Mouse (Mus musculus): ENCODE data around the gene Bcor.

Gene Bcor

DNA sequence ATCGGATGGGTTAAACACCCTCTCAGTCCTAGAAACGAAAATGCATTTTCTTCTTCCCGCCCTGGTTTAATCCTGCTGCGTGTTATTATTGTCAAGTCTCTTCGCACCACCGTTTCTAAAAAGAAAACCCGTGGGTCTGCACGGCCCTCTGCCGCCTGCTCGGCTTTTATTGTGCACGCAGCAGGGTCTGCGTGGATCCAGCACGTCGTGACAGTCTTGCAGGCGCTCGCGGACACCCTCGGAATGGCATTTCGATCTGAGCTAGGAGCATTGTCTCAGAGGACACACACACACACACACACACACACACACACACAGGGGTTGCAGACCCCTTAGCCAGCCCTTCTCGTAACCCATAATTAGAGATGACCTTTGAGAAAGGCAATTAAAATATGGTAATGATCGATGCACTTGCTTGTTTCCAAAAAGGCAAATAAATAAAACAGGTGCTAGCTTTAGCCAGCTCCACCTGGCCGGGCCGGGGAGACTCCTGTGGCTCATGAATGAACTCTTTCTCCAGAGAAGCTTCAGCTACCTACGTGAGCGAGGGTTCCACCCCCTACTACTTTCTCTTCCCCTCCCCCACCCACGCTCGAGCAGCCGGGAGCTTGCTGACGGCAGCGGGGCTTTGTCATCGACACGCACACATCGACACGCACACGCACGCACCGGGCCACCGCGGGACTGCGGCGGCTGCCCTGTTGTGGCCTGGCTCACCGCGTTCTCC lies 8.7 kb downstream of the Bcor start:
- no peak for DNase-seq (ENCODE audit: extremely low read depth, low read depth)

DNA sequence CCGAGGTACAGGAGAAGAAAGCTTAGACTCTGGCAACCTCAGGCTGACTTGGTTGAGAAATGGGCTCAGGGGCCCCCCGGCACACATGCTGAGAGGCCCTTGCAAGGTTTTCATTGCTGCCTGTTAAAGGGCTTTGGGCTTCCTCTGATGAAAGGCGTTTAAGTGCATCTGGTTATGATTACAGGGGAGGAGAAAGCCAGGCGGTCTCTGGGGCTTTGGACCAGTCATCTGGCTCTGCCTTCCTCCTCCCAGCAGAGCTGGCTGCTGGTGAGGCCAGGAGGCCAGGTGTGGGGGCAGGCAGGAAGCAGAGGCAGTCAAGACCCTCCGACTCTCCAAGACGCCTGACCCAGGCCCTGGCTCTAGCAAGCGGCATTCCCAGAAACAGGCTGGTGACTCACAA lies 9.7 kb downstream of the Bcor start:
- DNase-seq (ENCODE audit: extremely low read depth, low read depth), result no peak

DNA sequence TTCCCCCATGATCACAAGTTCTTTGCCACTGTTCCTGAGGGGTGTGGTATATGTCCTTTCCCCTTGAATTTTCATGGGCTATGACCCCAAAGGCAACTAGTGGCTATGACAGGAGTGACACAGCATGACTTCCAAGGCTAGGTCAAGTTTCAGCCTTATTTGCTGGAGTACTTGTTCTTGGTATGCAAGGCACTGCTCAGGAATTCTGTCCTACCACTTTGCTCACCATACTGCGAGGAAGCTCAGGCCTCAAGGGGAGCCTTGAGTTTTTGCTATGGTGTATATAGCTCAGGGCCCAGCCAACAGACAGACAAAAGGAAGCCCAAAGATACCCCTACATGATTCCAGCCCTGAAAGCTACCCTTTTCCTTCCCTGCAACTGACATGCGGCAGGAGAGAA lies 13.9 kb downstream of the Bcor start:
- DNase-seq (ENCODE audit: extremely low read depth, low read depth), result no peak

DNA sequence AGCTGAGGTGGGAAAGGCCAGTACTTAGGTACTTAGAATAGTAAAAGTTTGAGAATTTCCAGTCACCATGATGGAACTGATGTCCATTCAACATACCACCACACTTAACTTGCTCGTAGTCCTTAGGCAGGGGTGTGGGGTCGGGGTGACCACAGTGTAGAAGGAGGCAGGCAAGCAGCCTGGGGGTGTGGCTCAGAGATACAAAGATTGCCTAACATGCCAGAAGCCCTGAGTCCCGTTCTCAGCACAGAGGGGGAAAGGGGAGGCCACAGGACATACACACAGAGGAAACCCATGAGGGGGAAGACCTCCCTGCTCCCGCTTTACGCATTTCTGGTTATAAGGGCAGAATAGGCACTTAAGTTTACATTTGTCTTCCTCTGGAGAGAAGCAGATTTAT lies 17.3 kb downstream of the Bcor start:
- no peak for DNase-seq (ENCODE audit: extremely low read depth, low read depth)

DNA sequence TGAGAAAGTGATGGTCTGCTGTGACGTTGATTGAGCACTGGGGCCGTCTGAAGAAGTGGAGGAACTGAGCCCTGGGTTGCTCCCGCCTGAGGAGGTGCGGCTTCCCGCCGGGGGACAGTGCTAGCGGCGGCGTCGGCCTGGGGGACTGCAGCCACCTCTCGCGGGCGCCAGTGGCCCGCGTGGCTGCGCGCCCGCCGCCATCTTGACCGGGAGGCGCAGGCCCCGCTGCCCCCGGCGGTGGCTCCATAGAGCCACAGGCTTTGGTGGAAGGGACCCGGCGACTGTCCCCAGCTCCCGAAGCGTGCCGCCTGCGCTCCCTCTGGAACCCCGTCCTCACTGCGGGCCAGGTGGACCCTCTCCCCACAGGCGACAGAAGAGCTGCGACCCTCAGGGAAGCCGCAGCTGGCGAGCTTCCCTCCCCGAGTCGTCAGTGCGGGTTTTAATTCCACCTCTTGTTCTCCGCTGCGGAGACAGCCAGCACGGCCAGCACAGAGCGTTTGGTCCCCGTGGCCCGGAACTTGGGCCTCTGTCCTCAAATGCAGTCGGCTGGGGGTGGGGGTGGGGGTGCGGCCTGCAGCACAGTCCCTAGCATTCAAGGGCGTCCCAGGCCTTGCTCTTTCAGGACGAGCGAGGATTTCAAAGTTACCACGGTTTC lies 19.9 kb downstream of the Bcor start:
- DNase-seq (ENCODE audit: extremely low read depth, low read depth), result no peak

DNA sequence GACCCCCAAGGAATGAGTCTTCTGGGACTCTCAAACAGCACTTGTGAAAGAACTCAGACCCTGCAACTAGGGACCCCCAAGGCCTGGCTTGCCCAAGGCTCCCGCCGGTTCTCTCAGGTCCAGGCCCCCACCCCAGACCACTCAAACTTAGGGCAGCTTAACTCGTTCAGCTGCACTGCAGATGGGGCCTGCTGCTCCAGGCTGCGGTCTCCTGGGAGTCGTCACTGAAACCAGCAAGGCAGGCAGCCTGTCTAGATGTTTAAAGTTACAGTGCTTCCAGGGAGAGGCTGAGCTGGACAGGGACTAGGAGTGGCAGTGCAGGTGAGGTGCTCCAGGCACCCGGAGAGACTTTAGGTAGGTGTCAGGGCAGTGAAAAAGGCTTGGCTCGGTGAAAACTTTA lies 21.9 kb downstream of the Bcor start:
- no peak for DNase-seq (ENCODE audit: extremely low read depth, low read depth)

DNA sequence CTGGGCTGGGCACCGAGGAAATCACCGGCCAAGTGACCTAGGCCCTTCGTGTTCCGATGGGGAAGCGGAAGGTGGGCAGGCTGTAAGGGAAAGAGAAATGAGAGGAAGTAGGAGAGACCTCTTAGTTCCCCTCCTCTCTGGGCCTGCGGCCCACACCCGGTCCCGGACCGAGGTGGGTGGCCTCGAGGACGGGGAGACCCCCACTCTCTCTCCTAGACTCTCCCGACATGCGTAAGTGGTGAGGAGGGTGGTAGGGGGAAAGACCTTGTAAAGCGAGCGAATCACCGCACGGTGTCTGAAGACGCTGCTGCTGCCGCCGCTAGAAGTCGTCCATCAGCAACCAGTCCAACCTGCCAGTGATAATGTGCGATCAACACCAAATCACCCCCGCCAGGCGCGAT lies 23.0 kb downstream of the Bcor start:
- no peak for DNase-seq (ENCODE audit: extremely low read depth, low read depth)

DNA sequence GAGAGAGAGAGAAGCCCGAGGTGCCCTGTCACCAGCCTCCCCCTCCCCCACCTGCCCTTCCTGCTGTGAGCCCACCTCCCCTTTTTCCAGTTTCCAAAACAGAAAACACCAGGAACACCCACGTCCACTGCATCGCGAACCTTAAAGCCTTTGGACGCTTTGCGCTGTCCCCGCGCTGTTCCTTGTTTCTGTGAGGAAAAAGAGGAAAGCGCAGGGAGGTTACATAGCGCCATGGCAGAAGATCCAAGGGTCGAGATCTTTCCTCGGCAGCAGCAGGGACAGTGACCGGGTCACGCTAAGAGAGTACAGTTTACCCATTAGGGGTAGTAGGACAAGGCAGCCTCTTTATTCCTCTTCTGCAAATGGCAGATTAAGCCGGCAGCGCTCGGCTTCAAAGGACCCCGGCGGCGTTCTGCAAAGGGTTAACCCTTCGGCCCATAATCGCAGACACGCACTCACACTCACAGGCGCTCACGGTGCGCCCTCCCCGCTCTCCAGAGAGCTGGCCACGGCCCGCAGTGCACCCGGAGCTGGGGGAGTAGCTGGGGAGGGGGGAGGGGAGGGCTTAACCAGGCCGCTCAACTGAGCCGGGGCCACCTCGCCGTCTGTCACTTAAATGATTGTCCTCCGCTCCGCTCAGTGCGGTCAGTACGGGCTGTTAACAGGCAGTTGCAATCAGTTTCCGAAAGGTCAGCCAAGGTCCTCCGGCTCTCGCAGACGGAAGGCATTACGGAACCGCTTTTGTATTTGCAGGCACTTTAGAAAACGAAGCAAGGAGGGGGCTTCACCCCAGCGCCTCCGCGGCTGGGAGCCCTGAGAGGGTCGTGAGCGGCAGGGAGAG lies 23.7 kb downstream of the Bcor start:
- DNase-seq (ENCODE audit: extremely low read depth, low read depth), result no peak

DNA sequence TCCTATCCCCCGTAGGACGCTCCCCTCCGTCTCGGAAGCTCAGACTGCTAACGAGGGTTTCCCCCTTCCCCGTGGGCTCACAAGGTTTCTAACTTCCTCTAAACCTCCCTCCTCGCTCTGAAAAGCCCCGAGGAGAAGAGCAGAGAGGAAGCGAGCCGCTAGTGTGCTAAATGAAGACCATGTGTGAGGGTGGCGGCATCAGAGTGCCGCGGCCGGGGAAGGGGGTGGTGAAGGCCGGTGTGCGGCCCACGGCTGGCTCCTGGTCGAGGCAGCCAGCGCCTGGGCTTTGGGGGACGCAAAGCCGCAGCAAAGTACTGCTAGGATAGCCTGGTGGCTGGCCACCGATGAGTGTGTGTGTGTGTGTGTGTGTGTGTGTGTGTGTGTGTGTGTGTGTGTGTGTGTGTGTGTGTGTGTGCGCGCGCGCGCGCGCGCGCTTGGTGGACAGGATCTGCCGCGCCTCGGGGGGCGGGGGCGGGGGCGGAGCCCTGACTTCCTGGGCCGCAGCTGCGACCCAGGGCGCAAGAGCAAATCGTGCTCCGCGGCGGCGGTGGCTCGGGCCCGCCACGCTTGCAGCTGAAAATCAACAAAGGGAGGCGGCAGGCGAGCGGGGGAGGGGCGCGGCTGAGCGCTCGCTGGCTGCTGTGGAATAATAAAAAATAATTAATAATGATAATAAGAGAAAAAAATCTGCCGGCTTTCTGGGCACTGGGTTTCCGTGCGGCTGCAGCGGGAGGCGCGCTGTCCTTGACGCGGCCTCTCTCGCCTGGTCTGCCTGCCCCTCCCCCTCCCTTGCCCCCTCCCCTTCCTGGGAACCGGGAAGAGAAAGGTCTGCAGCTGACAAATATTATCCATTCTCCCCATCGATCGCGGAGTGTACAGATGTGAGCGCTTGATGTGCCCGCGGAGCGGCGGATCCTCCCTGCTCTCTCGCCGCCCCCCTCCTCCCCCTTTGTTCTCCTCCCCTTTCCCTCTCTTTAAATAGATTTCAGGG lies 24.7 kb downstream of the Bcor start:
- no peak for DNase-seq (ENCODE audit: extremely low read depth, low read depth)

DNA sequence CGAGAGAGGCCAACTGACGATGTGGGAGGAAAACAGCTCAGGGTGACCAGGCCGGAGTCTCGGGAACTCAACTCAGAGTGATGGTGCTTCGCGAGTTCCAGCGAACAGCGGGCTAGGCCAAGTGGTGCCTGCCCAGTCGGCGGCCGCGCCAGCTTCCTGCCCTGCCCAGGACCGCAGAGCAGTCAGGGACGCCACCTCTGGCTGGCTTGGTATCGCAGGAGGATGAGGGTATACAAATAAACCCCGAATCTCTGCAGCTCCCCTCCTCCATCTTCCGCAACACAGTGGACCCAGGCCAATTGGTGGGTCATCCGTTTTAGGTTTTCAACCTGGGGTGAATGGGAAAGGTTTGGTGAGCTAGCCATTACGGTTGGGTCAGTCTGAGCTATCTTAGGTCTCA lies 25.6 kb downstream of the Bcor start:
- DNase-seq (ENCODE audit: extremely low read depth, low read depth), result no peak

DNA sequence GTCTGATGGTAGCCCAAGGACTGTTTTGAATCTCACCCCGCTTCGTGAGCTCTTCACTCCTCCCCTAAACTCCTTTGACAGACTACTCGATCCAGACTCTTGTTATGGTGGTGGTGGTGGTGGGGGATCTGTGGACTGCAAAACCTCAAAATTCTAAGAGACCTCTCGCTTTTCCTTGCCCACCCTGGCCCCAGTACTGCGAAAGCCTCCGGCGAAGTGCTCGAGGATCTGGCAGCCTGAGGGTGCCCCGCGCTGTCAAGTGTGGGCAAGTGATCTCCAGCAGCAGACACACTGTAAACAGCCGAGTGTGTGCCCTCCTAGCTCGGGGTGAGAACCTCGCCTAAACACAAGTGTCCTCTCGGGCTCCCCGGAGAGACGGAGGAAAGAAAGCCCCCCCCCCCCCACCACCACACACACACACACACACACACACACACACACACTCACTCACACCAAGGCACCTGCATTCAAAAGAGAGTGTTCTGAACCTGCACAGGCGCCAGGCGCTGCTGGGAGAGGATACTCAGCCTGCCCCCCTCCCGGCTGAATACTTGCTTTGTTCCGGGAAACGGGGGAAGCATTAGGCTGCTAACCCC lies 26.2 kb downstream of the Bcor start:
- DNase-seq (ENCODE audit: extremely low read depth, low read depth), result no peak

DNA sequence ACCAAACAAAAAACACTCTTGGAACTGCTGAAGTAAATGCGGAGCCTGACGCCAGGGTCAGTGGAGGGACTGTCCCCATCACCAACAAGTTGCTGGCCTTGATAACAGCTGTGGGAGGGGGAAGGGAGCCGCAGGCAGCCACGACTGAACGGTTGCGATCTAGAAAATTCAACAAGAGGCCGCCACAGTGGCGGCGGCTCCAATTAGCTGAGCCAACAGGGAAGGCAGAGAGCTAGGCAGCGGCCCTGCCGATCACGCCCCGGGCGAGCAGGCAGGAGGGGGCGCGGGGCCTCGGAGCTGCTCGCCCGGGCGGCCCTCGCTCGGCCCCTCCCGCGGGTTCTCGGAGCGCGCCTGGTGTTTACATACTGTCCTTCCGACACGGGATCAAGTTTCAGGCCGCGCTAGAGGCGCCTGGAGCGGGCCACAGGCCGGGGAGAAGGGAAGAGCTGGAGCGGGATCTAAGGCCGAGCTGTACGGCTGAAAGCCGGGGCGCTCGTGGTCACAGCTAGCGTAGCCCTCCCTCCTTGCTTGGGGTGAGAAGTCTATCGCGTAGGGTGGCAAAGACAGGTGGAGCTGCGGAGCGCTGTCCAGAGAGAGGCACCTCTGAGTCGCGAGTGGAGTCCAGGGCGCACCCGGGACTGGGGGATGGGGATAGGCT lies 26.8 kb downstream of the Bcor start:
- no peak for DNase-seq (ENCODE audit: extremely low read depth, low read depth)

DNA sequence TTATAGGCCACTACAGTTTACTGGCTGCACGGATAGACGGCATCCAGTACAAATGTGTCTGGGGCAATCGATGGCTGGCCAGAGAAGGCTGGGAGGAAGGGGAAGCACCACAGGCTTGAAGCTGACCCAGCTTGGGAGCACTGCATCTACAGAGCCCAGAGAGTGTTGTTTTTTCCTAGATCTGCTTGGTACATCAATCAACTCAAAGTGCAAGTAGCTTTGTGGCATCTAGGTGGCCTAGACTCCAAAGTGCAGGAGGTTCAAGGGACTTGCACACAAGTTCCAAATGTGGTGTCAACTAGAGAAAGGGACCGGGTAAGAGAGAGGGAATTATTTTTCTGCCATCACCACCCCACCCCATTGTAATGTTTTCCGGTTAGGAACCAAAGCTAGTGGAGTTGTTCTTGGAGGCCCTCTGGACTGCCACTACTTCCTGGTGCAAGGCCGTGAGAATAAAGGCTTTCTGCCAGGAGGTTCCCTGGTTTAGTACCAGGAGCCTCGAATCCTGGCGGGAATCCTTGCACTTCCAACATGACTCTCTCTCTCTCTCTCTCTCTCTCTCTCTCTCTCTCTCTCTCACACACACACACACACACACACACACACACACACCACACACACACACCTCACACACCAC lies 27.5 kb downstream of the Bcor start:
- no peak for DNase-seq (ENCODE audit: extremely low read depth, low read depth)

DNA sequence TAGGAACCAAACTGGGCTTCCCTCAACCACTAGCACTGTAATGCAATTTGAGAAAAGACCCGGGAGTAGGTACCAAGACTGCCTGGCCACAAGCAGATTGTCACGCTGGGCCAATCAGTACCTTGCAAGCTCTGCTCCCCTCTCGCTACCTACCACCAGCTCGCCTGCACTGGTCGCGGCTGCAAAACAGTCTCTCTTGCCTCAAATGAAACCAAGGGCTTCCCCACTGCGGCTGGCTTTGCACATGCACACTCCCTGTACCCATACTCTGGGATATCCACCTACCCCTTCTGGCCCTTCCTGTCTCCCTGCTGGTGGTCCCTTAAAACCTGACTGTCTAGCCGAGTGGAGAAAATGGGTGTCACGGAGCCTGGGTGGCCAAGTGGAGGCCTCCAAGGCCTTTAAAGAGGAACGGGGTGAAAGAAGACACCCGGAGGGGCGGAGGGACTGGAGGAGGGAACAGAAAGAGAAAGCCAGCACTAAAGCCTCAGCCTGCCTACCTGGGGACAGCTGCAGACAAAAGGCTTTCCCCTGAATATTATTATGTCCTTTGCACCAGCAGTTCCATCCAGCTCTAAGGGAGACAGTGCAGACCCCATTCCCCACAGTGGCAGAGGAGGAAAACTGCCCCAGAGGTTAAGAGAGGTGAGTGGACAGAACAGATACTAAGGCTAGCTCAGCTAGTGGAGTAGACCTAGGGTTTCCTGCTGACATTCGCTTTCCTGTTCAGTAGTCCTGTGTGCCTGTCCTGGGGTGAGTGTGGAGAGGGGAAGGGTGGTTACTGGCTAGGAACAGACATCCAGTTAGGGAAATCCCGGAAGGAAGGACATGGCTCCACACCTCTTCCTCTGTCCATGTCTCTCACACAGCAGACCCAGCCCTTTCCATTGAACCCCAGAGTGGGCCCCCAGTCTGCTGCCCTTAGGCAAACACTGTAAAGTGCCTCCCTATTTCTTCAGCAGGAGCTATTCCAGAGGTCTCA lies 30.0 kb downstream of the Bcor start:
- DNase-seq (ENCODE audit: extremely low read depth, low read depth), result no peak

DNA sequence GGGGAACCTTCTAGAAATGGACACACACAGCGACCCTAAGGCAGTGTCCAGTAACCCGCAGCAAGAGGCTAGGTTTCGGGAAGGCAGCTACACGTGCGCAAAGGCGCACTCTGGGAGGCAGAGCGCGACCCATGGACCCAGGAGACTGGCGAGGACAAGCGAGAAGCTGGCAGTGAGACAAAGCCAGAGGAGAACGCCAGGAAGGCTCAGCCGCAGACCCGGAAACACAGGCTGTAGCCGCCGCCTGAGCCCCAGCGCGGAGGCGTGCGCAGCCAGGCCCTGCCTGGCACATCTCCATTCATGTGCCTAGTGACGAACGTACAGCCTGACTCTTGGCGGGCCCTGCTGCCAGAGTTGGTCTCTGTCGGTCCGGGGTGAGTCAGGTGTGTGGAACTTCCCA lies 30.9 kb downstream of the Bcor start:
- no peak for DNase-seq (ENCODE audit: extremely low read depth, low read depth)

DNA sequence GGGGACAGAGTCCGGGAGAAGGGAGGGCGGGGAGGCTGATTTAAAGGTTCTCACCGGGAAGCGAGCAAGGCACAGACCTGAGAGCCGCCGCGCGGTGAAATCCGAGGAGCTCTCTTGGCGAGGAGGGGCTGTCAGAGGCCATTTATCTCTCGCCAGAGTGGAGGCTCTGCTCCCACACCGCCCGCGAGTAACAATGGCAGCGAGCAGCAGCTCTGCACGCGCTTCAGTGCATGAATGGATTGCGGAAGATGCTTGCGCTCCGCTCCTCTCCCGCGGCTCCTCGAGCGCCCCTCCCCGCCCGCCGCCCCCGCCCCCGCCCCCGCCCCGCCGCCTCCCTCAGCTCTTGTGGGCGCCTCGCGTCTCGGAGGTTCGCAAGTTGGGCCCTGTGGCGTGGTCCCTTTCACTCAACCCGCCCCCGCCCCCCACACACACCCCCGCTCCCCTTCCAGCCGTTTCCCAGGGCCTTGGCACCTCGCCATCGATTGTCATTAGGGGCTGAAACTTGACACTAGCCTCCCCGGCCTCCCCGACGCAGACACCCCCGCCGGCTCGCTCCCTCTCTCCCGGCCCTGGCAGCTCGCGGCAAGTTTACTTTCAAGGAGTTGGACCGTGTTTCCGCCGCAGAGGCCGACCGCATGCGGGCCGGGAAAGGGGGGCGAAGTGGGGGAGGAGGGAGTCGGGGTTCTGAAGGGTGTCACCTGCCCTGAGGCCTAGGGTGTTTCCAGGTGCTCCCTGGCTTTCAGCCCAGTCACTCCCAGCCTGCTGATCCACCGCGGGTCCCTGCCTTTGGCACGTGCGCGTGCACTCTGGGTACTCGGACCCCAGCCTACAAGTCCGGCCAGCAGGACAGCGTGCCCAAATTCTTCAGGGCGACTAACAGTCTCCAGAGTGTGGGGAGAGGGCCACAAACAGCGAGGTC lies 31.7 kb downstream of the Bcor start:
- no peak for DNase-seq (ENCODE audit: extremely low read depth, low read depth)

DNA sequence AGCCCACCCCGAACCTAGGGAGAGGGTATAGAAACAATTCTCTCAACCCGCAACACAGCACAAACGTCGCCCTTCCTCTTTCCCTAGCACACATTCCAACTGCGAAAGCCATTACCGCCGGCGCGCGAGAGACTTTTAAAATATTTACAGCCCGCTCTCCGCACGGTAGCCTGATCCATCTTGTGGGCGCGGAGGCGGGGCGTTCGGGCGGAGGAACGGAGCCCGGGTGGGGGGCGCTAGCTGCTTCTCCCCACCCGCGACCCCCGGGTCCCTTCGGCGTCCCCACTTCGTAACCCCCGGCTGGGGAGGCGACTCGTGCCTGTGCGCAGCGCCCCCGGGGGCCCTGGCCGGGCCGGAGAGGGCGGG lies 32.4 kb downstream of the Bcor start:
- no peak for DNase-seq (ENCODE audit: extremely low read depth, low read depth)
